Mouse (Mus musculus): Measurements from ENCODE around the gene Jazf1. TPM values are rescaled to one million over a fixed set of nuclear protein-coding genes. Genes with fewer than 3 reads are reported as not detected.

Gene Jazf1
- total RNA-seq, 2 experiments from 2014 or later = 74.2 to 86.2 TPM

- intact Hi-C loops (cut with DNase I) = no loop called here
- DNase-seq (ENCODE audit: extremely low spot score in 1 of 2, low spot score in 2 of 2) = peak in 1 of 2 experiments; percentile 71
Measured at GRCm38 (mm10) chr6:52963840-52964690, 104.4 kb downstream of the Jazf1 start.

GRCm38 (mm10) chr6:52963430-52963732 is 105.0 kb downstream of the Jazf1 start:
- no peak for DNase-seq (ENCODE audit: extremely low spot score in 1 of 2, low spot score in 2 of 2)
- intact Hi-C loops (cut with DNase I) = no loop called here

GRCm38 (mm10) chr6:52962600-52963429 is 105.6 kb downstream of the Jazf1 start:
- no peak for DNase-seq (ENCODE audit: extremely low spot score in 1 of 2, low spot score in 2 of 2)
- intact Hi-C loops (cut with DNase I) = no loop called here

GRCm38 (mm10) chr6:52961660-52962490 is 106.6 kb downstream of the Jazf1 start:
- intact Hi-C loops (cut with DNase I) = no loop called here
- DNase-seq (ENCODE audit: extremely low spot score in 1 of 2, low spot score in 2 of 2) = no peak

GRCm38 (mm10) chr6:52957730-52958129 is 110.7 kb downstream of the Jazf1 start:
- DNase-seq (ENCODE audit: extremely low spot score in 1 of 2, low spot score in 2 of 2) = peak in 1 of 2 experiments; percentile 59
- intact Hi-C loops (cut with DNase I) = no loop called here

- intact Hi-C loops (cut with DNase I) = no loop called here
- DNase-seq (ENCODE audit: extremely low spot score in 1 of 2, low spot score in 2 of 2) = no peak
Measured at GRCm38 (mm10) chr6:52956131-52956530, 112.3 kb downstream of the Jazf1 start.

GRCm38 (mm10) chr6:52955304-52955703 is 113.1 kb downstream of the Jazf1 start:
- intact Hi-C loops (cut with DNase I) = no loop called here
- no peak for DNase-seq (ENCODE audit: extremely low spot score in 1 of 2, low spot score in 2 of 2)

- intact Hi-C loops (cut with DNase I) = no loop called here
- DNase-seq (ENCODE audit: extremely low spot score in 1 of 2, low spot score in 2 of 2) = no peak
Measured at GRCm38 (mm10) chr6:52954861-52955260, 113.6 kb downstream of the Jazf1 start.

GRCm38 (mm10) chr6:52954441-52954840 is 114.0 kb downstream of the Jazf1 start:
- intact Hi-C loops (cut with DNase I) = no loop called here

GRCm38 (mm10) chr6:52952526-52952900 is 115.9 kb downstream of the Jazf1 start:
- no peak for DNase-seq (ENCODE audit: extremely low spot score in 1 of 2, low spot score in 2 of 2)
- intact Hi-C loops (cut with DNase I) = no loop called here

More at GRCm38 (mm10) chr6:52954441-52954840, 114.0 kb downstream of the Jazf1 start:
- no peak for DNase-seq (ENCODE audit: extremely low spot score in 1 of 2, low spot score in 2 of 2)

GRCm38 (mm10) chr6:52951871-52952525 is 116.4 kb downstream of the Jazf1 start:
- DNase-seq (ENCODE audit: extremely low spot score in 1 of 2, low spot score in 2 of 2) = no peak
- intact Hi-C loops (cut with DNase I) = no loop called here

- DNase-seq (ENCODE audit: extremely low spot score in 1 of 2, low spot score in 2 of 2) = no peak
- intact Hi-C loops (cut with DNase I) = no loop called here
Measured at GRCm38 (mm10) chr6:52950371-52950770, 118.1 kb downstream of the Jazf1 start.

- DNase-seq (ENCODE audit: extremely low spot score in 1 of 2, low spot score in 2 of 2) = no peak
- intact Hi-C loops (cut with DNase I) = no loop called here
Measured at GRCm38 (mm10) chr6:52942534-52942933, 125.9 kb downstream of the Jazf1 start.

- intact Hi-C loops (cut with DNase I) = no loop called here
- no peak for DNase-seq (ENCODE audit: extremely low spot score in 1 of 2, low spot score in 2 of 2)
Measured at GRCm38 (mm10) chr6:52942101-52942500, 126.3 kb downstream of the Jazf1 start.

- intact Hi-C loops (cut with DNase I) = no loop called here
- DNase-seq (ENCODE audit: extremely low spot score in 1 of 2, low spot score in 2 of 2) = no peak
Measured at GRCm38 (mm10) chr6:52937916-52938315, 130.5 kb downstream of the Jazf1 start.

GRCm38 (mm10) chr6:52936995-52937394 is 131.4 kb downstream of the Jazf1 start:
- peak in 1 of 2 experiments; percentile 84 for DNase-seq (ENCODE audit: extremely low spot score in 1 of 2, low spot score in 2 of 2)
- intact Hi-C loops (cut with DNase I) = no loop called here

GRCm38 (mm10) chr6:52934021-52934420 is 134.4 kb downstream of the Jazf1 start:
- no peak for DNase-seq (ENCODE audit: extremely low spot score in 1 of 2, low spot score in 2 of 2)
- intact Hi-C loops (cut with DNase I) = no loop called here

GRCm38 (mm10) chr6:52932603-52933178 is 135.7 kb downstream of the Jazf1 start:
- intact Hi-C loops (cut with DNase I) = no loop called here
- DNase-seq (ENCODE audit: extremely low spot score in 1 of 2, low spot score in 2 of 2) = no peak
